Mouse (Mus musculus): Measurements from ENCODE around the gene Manea. TPM values are rescaled to one million over a fixed set of nuclear protein-coding genes. Genes with fewer than 3 reads are reported as not detected.
A peak's percentile ranks its signal among the peaks of the same experiment; 100 is the strongest.
"Not testable (repeated sequence)": the region's sequence is repeated elsewhere in the genome, so short reads cannot be mapped to it uniquely, and the experiment has no call there.

The Manea gene
- total RNA-seq (2015) (14.4 and 14.6 TPM in 2 replicates), total RNA-seq (2017) (9.4 and 17.7 TPM in 2 replicates)

- peak; percentile 91 for ATAC-seq (ENCODE audit: poor library complexity, severe bottlenecking)
Observed at GRCm38 (mm10) chr4:26346443-26347106, at the start of gene Manea. TSS of gene Manea (minus strand) at chr4:26346891.

DNA sequence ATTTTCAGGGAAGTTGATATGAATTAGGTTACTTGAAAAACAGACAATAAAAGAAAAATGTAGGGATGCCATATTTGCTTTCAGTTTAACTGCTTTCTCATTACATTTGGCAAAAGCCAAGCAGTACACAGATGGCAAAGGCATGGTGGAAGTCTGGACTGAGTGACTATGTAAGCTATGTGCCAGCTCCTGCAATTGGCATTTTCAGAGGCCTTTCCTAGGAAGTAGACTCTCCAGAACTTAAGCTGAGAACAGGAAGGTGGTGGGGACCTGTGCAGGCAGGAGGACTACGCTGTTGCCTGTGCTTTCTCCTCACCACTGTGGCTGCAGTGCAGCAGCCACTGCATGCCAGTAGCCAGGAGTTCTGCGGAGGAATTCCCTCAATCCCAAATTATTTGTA is 7.9 kb upstream of the Manea start:
- no peak for ATAC-seq (ENCODE audit: poor library complexity, severe bottlenecking)

- ATAC-seq (ENCODE audit: poor library complexity, severe bottlenecking): peak; percentile 93
Observed at GRCm38 (mm10) chr4:26353643-26354231, 7.0 kb upstream of the Manea start.

- ATAC-seq (ENCODE audit: poor library complexity, severe bottlenecking): no peak
Observed at GRCm38 (mm10) chr4:26347239-26347638, 548 bp upstream of the Manea start.

DNA sequence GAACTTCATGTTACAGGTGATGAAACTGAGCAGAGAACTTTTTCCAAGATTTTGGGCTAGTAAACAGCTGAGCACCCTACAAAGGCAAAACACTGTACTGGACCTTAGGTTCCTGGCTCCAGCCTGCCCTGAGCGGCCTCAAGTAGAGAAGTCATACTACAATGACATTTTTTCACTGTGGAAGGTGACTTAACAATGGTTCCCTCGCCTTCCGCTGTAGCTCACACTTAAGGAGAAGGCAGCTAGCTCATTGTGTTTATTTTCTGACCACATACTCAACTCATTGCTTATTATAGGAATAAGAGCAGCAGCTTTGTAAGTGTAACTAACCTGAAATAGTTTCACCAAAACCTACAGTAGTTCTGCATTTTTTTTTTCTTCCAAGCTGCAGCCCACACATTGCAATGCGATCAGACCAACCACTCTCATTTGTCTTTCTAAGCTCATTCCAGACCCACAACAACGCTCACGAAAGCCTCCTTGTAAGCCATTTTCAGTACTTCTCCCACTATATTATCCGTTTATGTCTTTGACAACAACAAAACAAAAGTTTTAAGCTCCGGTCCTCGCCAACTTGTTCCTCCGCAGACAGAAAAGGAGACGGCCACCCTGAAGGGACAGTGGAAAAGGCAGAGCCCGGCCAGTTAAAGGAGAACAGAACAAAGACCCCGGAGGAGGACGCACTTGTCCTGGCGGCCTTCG is 799 bp downstream of the Manea start:
- peak; percentile 28 for ATAC-seq (ENCODE audit: poor library complexity, severe bottlenecking)

DNA sequence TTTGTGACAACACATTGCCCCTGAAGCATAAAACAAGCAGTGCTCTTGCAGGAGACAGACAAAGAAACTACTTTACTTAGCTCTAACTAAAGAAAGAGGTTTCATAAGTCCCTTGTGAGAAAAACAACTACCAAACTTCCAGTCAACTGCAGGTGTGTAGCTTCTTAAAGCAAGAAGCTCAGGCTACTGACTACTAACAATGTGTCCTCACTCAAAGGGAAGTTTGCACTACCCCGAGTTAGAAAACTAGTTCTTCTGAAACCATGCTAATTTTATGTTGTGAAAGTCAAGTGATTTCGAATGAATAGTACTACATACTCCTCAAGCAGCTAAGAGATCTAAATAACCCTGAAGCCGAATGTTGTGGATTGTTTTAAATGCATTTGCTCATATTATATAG is 1.6 kb downstream of the Manea start:
- ATAC-seq (ENCODE audit: poor library complexity, severe bottlenecking): no peak

- no peak for ATAC-seq (ENCODE audit: poor library complexity, severe bottlenecking)
Observed at GRCm38 (mm10) chr4:26342346-26342745, 4.3 kb downstream of the Manea start.

- ATAC-seq (ENCODE audit: poor library complexity, severe bottlenecking): no peak
Observed at GRCm38 (mm10) chr4:26338604-26339003, 8.1 kb downstream of the Manea start.

GRCm38 (mm10) chr4:26336563-26336962 is 10.1 kb downstream of the Manea start:
- no peak for ATAC-seq (ENCODE audit: poor library complexity, severe bottlenecking)

DNA sequence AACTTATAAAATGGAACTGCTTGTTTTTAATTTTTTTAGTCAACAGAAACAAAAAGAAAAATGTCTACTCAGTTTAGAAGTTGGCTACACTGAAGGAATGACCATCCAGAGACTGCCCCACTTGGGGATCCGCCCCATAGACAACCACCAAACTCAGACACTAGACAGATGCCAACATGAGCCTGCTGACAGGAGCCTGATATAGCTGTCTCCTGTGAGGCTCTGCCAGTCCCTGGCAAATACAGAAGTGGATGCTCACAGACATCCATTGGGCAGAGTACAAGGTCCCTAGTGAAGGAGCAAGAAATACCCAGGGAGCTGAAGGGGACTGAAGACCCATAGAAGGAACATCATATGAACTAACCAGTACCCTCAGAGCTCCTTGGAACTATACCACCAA is 42.0 kb downstream of the Manea start:
- ATAC-seq (ENCODE audit: poor library complexity, severe bottlenecking): not testable (repeated sequence)

GRCm38 (mm10) chr4:26277112-26277716 is 69.5 kb downstream of the Manea start:
- no peak for ATAC-seq (ENCODE audit: poor library complexity, severe bottlenecking)

DNA sequence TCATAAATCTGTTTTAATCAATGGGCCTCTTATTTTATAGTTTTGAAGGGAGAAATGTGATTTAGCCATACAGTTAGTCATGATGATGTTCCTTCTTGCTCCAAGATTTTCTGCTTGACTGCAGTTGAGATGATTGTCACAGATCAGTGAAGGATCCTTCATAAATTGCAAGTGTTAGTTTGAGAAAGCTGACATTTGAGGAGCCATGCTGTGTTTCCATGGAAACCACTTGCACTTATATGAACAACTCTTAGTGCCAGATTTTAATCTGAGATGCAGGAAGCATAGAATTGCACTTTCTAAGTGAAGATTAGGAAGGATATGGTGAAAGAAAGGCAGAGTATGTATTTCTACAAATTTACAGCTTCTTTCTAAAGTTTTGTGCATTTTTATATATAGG is 70.4 kb downstream of the Manea start:
- no peak for ATAC-seq (ENCODE audit: poor library complexity, severe bottlenecking)

GRCm38 (mm10) chr4:26275769-26276168 is 70.9 kb downstream of the Manea start:
- ATAC-seq (ENCODE audit: poor library complexity, severe bottlenecking): no peak
